Mouse (Mus musculus) olfactory bulb, adult 2 months (tissue): ENCODE measurements around the gene Fnip1.

Experiments used
- CTCF ChIP-seq: fragments of 200-500 bp; IDR thresholded peaks from 2 replicates; pipeline ENCODE4 v1.5.1; 2012; ENCODE audit warnings: low read depth, mild to moderate bottlenecking, low read length, moderate library complexity; ENCODE audit not compliant: insufficient read depth
- POLR2A ChIP-seq: fragments of 200-500 bp; IDR thresholded peaks from 2 replicates; pipeline ENCODE4 v1.6.1; 2012; ENCODE audit warnings: mild to moderate bottlenecking, low read depth, low read length, moderate library complexity; ENCODE audit not compliant: insufficient read depth

- TF ChIP-seq CTCF (no peak), POLR2A (peak; percentile 85)
Measured at GRCm38 (mm10) chr11:54437823-54438337, at the start of gene Fnip1.
